Mouse (Mus musculus) midbrain, embryonic 14.5 days (tissue): ENCODE results near the gene Mmp15. TPM values are rescaled to one million over a fixed set of nuclear protein-coding genes. Genes with fewer than 3 reads are reported as not detected.

Source experiments
- ATAC-seq: fragments of 200-750 bp; cut with Nextera tagmentation; 2 replicates; pipeline ENCODE4 v1.8.0; 2017; ENCODE audit warnings: moderate number of reproducible peaks, moderate library complexity; ENCODE audit not compliant: low FRiP score, low TSS enrichment
- DNase-seq: peaks from one replicate; pipeline ENCODE4 v3.0.0-alpha.2; 2015
- H3K27ac ChIP-seq: fragments of 300-500 bp; sonication (generic); replicated peaks from 2 replicates; pipeline ENCODE4 v1.5.1; 2014; ENCODE audit warnings: mild to moderate bottlenecking, low read depth, low read length, moderate library complexity
- H3K27me3 ChIP-seq: fragments of 300-500 bp; sonication (generic); 2 replicates; pipeline ENCODE4 v1.6.1; 2014; ENCODE audit warnings: low read length, control low read depth, mixed read lengths; ENCODE audit not compliant: control insufficient read depth, insufficient read depth
- H3K36me3 ChIP-seq: fragments of 300-500 bp; sonication (generic); 2 replicates; pipeline ENCODE4 v1.6.1; 2014; ENCODE audit warnings: low read length, control low read depth; ENCODE audit not compliant: control insufficient read depth, insufficient read depth
- H3K4me1 ChIP-seq: fragments of 300-500 bp; sonication (generic); 2 replicates; pipeline ENCODE4 v1.6.1; 2014; ENCODE audit warnings: mild to moderate bottlenecking, antibody characterized with exemption, low read length, control low read depth; ENCODE audit not compliant: control insufficient read depth, insufficient read depth
- H3K4me2 ChIP-seq: fragments of 300-500 bp; sonication (generic); 2 replicates; pipeline ENCODE4 v1.6.1; 2014; ENCODE audit warnings: mild to moderate bottlenecking, low read length, moderate library complexity
- H3K4me3 ChIP-seq: fragments of 300-500 bp; sonication (generic); replicated peaks from 2 replicates; pipeline ENCODE4 v1.5.1; 2014; ENCODE audit warnings: low read depth, low read length
- H3K9ac ChIP-seq: fragments of 300-500 bp; sonication (generic); replicated peaks from 2 replicates; pipeline ENCODE4 v1.6.1; 2014; ENCODE audit warnings: mild to moderate bottlenecking, low read length, moderate library complexity
- H3K9me3 ChIP-seq: fragments of 300-500 bp; sonication (generic); 2 replicates; pipeline ENCODE4 v1.6.1; 2016; ENCODE audit warnings: low read length, control low read depth, mixed read lengths; ENCODE audit not compliant: control insufficient read depth
- WGBS: fragments of 180-500 bp; shearing (Covaris S2); extraction: QIAGEN DNeasy Blood & Tissue Kit; methylation state at CpG from one replicate; pipeline ENCODE4 v1.1.7; 2014; 5-methylcytosine and 5-hydroxymethylcytosine counted together
- polyA plus RNA-seq: library from polyadenylated mRNA; unstranded; fragments of >200 nt; fragmentation: Nextera tagmentation; extraction: Ambion mirVana; gene quantifications from 2 replicates; pipeline ENCODE4 v1.2.1, GENCODE M21; 2014

Mmp15 gene
- polyA plus RNA-seq, 1 experiment from 2014 or later = 19.1 TPM

DNA sequence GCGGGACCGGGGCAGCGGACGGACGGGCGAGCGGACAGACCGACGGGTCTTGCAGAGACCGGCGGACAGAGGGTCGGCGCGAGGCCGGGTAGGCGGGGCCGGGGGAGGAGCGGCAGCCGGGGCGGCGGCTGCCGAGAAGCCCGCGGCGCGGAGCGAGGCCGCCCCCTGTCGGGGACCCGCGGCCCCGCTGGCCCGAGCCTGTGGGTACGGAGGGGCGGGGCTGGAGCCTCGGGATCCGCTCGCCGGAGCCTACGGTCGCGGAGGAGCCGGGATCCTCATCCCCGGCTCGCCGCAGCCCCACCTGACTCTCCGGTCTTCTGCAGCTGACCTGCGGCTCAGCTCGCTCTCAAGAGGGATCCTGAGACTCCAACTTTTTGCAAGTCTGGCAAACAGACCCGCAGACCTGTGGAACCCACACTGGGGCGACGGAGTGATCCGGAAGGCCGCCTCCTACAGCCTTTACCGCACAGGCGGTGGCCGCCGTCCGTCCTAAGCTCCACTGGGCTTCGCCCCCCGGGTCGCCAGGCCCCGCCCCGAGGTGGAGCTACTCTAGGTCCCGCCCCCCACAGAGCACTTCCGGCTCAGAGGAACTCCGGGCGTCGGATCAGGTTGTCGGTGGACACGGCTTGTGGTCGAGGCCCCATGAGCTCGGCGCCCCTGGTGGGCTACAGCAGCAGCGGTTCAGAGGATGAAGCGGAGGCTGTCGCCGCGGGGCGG lies 20.2 kb upstream of the Mmp15 start, which contains the start of the genes Zfp319 and Usb1:
Zfp319 (minus strand) TSS at position 231 of the 717 bp plus-strand sequence.
Usb1 (plus strand) TSS at position 565 of the 717 bp plus-strand sequence.
- Histone ChIP-seq H3K9me3 (no peaks in the 10 kb centered on the region), H3K27ac (peak within 1 kb of the TSS; percentile 93), H3K4me2 (peak within 1 kb of the TSS; percentile 89), H3K4me1 (peaks cover 21% of the 10 kb centered on the region), H3K4me3 (peak within 1 kb of the TSS; percentile 88), H3K9ac (peak within 1 kb of the TSS; percentile 96), H3K36me3 (peaks cover 32% of the 10 kb centered on the region), H3K27me3 (no peaks in the 10 kb centered on the region)
- DNase-seq = peak; percentile 95
- peak; percentile 94 for ATAC-seq
- WGBS = under 1% methylated on average over 74 of the region's 80 CpGs

DNA sequence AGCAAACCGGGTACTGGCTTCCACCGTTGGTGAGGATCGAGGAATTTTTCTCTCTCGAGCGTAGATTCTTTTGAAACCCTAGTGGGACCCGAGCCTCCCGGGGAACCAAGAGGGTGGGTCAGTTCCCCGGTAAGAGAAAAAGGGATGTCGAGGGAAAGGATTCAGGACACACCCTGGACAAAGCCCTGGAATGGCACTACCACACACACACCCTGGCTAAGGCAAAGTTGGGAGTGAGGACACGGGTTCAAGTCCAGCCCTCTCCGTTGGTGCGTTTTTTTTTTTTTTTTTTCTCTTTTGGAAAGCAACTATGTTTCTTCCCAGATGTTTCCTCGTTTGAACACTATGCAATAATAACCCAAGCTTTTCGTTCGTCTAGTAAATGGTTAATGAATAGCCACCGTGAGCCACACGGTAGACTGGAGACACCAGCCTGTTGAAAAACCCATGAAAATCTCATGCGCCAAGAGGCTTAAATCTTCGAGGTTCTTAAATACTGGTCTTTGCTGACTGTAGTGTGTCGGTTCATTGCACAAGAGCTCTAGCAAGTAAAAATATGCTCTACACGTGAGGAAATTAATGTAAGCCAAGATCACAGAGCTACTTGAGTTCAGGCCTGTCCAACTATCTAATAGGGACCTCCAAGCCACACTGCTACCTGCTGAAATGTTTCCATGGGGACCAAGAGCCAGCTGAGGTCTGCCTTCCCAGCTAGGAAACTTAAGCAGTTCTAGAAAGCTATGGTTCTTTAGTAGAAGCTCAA lies 19.4 kb upstream of the Mmp15 start:
- Histone ChIP-seq H3K4me2 (peak overlapping the region; percentile 89), H3K9ac (peak overlapping the region; percentile 96), H3K27me3 (no peaks in the 10 kb centered on the region), H3K9me3 (no peaks in the 10 kb centered on the region), H3K27ac (peak overlapping the region; percentile 93), H3K4me1 (peaks cover 21% of the 10 kb centered on the region), H3K36me3 (peaks cover 28% of the 10 kb centered on the region), H3K4me3 (peak overlapping the region; percentile 88)
- DNase-seq = no peak
- 27% methylated on average over 21 of the region's 21 CpGs for WGBS
- ATAC-seq = peak; percentile 5; the same call in 1 of the 2 replicates

- DNase-seq = no peak
- H3K4me2 ChIP-seq = no peak overlapping the region
- no peaks in the 10 kb centered on the region for H3K9me3 ChIP-seq
- no peak overlapping the region for H3K9ac ChIP-seq
- peaks cover 9% of the 10 kb centered on the region for H3K4me1 ChIP-seq
- H3K27me3 ChIP-seq = no peaks in the 10 kb centered on the region
- H3K36me3 ChIP-seq = peaks cover 20% of the 10 kb centered on the region
- no peak overlapping the region for H3K27ac ChIP-seq
- WGBS = 91% methylated on average over 1 of the region's 1 CpGs
- no peak overlapping the region for H3K4me3 ChIP-seq
- no peak for ATAC-seq
Observed at GRCm38 (mm10) chr8:95335706-95336105, 16.4 kb upstream of the Mmp15 start.

GRCm38 (mm10) chr8:95336363-95336762 lies 15.7 kb upstream of the Mmp15 start:
- Histone ChIP-seq H3K4me3 (no peak overlapping the region), H3K27ac (no peak overlapping the region), H3K9ac (no peak overlapping the region), H3K36me3 (peaks cover 27% of the 10 kb centered on the region), H3K4me2 (no peak overlapping the region), H3K27me3 (no peaks in the 10 kb centered on the region), H3K9me3 (no peaks in the 10 kb centered on the region), H3K4me1 (peaks cover 7% of the 10 kb centered on the region; the same call in 1 of the 2 replicates)
- no peak for DNase-seq
- no peak for ATAC-seq

DNA sequence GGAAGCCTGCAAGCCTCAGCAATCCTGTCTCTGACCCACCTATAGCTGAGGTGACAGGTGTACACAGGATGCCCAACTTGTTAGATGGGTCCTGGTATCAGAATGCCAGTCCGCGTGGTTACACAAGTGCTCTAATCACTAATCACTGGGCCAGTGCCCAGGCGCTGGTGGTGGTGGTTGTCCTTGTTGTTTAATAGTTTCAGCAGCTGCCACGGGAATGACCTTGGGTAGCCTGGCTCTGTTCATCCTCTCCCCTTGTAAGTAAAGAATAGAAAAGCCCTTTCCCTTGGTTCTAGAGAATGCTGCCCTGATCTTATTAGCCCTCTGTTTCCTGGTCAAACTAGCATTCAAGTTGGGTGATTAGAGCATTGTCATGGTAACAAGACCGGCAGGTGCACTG lies 10.3 kb upstream of the Mmp15 start:
- ATAC-seq = no peak
- WGBS = 69% methylated on average over 5 of the region's 5 CpGs
- H3K36me3 ChIP-seq = peaks cover 48% of the 10 kb centered on the region

GRCm38 (mm10) chr8:95344668-95345067 lies 7.4 kb upstream of the Mmp15 start:
- Histone ChIP-seq H3K4me1 (no peaks in the 10 kb centered on the region), H3K36me3 (peaks cover 29% of the 10 kb centered on the region), H3K4me3 (no peak overlapping the region), H3K9me3 (no peaks in the 10 kb centered on the region), H3K27ac (no peak overlapping the region), H3K4me2 (no peak overlapping the region), H3K27me3 (no peaks in the 10 kb centered on the region), H3K9ac (no peak overlapping the region)
- WGBS = 78% methylated on average over 6 of the region's 6 CpGs
- no peak for ATAC-seq
- no peak for DNase-seq

More for the DNA sequence above, 10.3 kb upstream of the Mmp15 start:
- H3K9ac ChIP-seq = no peak overlapping the region
- no peaks in the 10 kb centered on the region for H3K4me1 ChIP-seq
- no peak overlapping the region for H3K27ac ChIP-seq
- no peak for DNase-seq
- H3K4me2 ChIP-seq = no peak overlapping the region
- H3K9me3 ChIP-seq = no peaks in the 10 kb centered on the region
- no peaks in the 10 kb centered on the region for H3K27me3 ChIP-seq
- H3K4me3 ChIP-seq = no peak overlapping the region

GRCm38 (mm10) chr8:95346643-95347545 lies 5.2 kb upstream of the Mmp15 start:
- H3K27me3 ChIP-seq = no peaks in the 10 kb centered on the region
- H3K4me2 ChIP-seq = no peak overlapping the region
- H3K9ac ChIP-seq = no peak overlapping the region
- peaks cover 21% of the 10 kb centered on the region for H3K36me3 ChIP-seq
- no peak overlapping the region for H3K4me3 ChIP-seq
- ATAC-seq = peak; percentile 51; the same call in 1 of the 2 replicates
- peak; percentile 91 for DNase-seq
- WGBS = 32% methylated on average over 8 of the region's 8 CpGs
- H3K4me1 ChIP-seq = 0 out of 2 replicates have a peak, but pooled peaks cover 6% of the 10 kb centered on the region
- H3K9me3 ChIP-seq = no peaks in the 10 kb centered on the region
- no peak overlapping the region for H3K27ac ChIP-seq

GRCm38 (mm10) chr8:95348356-95348755 lies 3.7 kb upstream of the Mmp15 start:
- 87% methylated on average over 2 of the region's 2 CpGs for WGBS
- Histone ChIP-seq H3K9ac (no peak overlapping the region), H3K4me2 (no peak overlapping the region), H3K27ac (no peak overlapping the region), H3K9me3 (no peaks in the 10 kb centered on the region), H3K4me3 (no peak overlapping the region), H3K27me3 (no peaks in the 10 kb centered on the region), H3K36me3 (peaks cover 17% of the 10 kb centered on the region), H3K4me1 (peaks cover 9% of the 10 kb centered on the region)
- no peak for DNase-seq
- ATAC-seq = no peak
